28 mouse cellular contexts compared by ENCODE assay signal in genomic region chr13:106100239-106100638, GRCm38 (mm10).
"Had no signal": no experiment of that assay in that cellular context is flagged by ENCODE, and none has a peak within 500 bp of the region (broad histone marks: within the 10 kb centered on the region; RNA-seq: fewer than 3 reads in every experiment).

No protein-coding gene starts in this region.

- DNase-seq: cerebellum, adult 8-10 months; cerebellum, adult 9-10 months; cerebellum, adult 9-11 months; cerebellum, postnatal 10 days; cerebellum, postnatal 14 days; cerebellum, postnatal 25 days; cerebellum, postnatal 36 days; embryo, embryonic 11 days; forebrain, postnatal 0 days; gastrocnemius, adult 2 months; gastrocnemius, postnatal 10 days; gastrocnemius, postnatal 14 days; gastrocnemius, postnatal 25 days; gastrocnemius, postnatal 36 days; heart, adult 11 months; heart, adult 18-20 months; heart, adult 2 months had no signal

- ATAC-seq: forebrain, embryonic 13.5 days; forebrain, embryonic 14.5 days; forebrain, embryonic 15.5 days; forebrain, embryonic 16.5 days; forebrain, postnatal 0 days had no signal

- H3K4me3 ChIP-seq: embryonic facial prominence, embryonic 10.5 days; embryonic facial prominence, embryonic 12.5 days; embryonic facial prominence, embryonic 13.5 days; embryonic facial prominence, embryonic 15.5 days; erythroblast, embryonic 14.5 days; forebrain, embryonic 10.5 days; forebrain, embryonic 12.5 days; forebrain, embryonic 13.5 days; forebrain, embryonic 15.5 days; gastrocnemius, adult 2 months; heart, adult 2 months had no signal

- H3K27ac ChIP-seq: embryonic facial prominence, embryonic 10.5 days; embryonic facial prominence, embryonic 12.5 days; embryonic facial prominence, embryonic 13.5 days; embryonic facial prominence, embryonic 15.5 days; forebrain, embryonic 10.5 days; forebrain, embryonic 12.5 days; forebrain, embryonic 13.5 days; forebrain, embryonic 15.5 days; gastrocnemius, adult 2 months; heart, adult 2 months had no signal
